Mouse (Mus musculus) liver, embryonic 12.5 days (tissue): ENCODE measurements at regions not wholly inside any gene's neighbourhood (a gene's known extent, or its start where the extent isn't known, plus 50 kb on each side); places are given as distances from the start of the nearest gene placed in this dataset.

ENCODE experiments used
- ATAC-seq: fragments of 200-750 bp; cut with Nextera tagmentation; 2 replicates; pipeline ENCODE4 v1.8.0; 2017; ENCODE audit warnings: moderate number of reproducible peaks, mild to moderate bottlenecking, moderate library complexity
- H3K27ac ChIP-seq: fragments of 300-500 bp; sonication (generic); 2 replicates; pipeline ENCODE4 v1.5.1; 2016; ENCODE audit warnings: mild to moderate bottlenecking
- H3K27me3 ChIP-seq: fragments of 300-500 bp; sonication (generic); replicated peaks from 2 replicates; pipeline ENCODE4 v1.6.1; 2016; ENCODE audit warnings: mild to moderate bottlenecking, moderate library complexity
- H3K36me3 ChIP-seq: fragments of 300-500 bp; sonication (generic); 2 replicates; pipeline ENCODE4 v1.6.1; 2016; ENCODE audit warnings: mild to moderate bottlenecking, moderate library complexity
- H3K4me1 ChIP-seq: fragments of 300-500 bp; sonication (generic); 2 replicates; pipeline ENCODE4 v1.6.1; 2016
- H3K4me2 ChIP-seq: fragments of 300-500 bp; sonication (generic); 2 replicates; pipeline ENCODE4 v1.6.1; 2016; ENCODE audit warnings: mild to moderate bottlenecking, moderate library complexity
- H3K4me3 ChIP-seq: fragments of 300-500 bp; sonication (generic); 2 replicates; pipeline ENCODE4 v1.5.1; 2016; ENCODE audit warnings: mild to moderate bottlenecking, moderate library complexity
- H3K9ac ChIP-seq: fragments of 300-500 bp; sonication (generic); 2 replicates; pipeline ENCODE4 v1.6.1; 2016; ENCODE audit warnings: mild to moderate bottlenecking, moderate library complexity
- H3K9me3 ChIP-seq: fragments of 300-500 bp; sonication (generic); replicated peaks from 2 replicates; pipeline ENCODE4 v1.6.1; 2016; ENCODE audit warnings: mild to moderate bottlenecking, moderate library complexity
- WGBS: fragments of 180-500 bp; shearing (Covaris S2); methylation state at CpG from one replicate; pipeline ENCODE4 v1.1.7; 2016; ENCODE audit not compliant: insufficient replicate concordance; 5-methylcytosine and 5-hydroxymethylcytosine counted together

- Histone ChIP-seq H3K9ac (no peak overlapping the region), H3K27me3 (no peaks in the 10 kb centered on the region), H3K27ac (no peak overlapping the region), H3K4me1 (no peaks in the 10 kb centered on the region), H3K9me3 (no peaks in the 10 kb centered on the region), H3K36me3 (no peaks in the 10 kb centered on the region), H3K4me2 (no peak overlapping the region), H3K4me3 (no peak overlapping the region)
- WGBS: 71% methylated on average over 3 of the region's 3 CpGs
- no peak for ATAC-seq
These were observed 184.0 kb downstream of the Btg1 start for GRCm38 (mm10) chr10:96800801-96801200.

DNA sequence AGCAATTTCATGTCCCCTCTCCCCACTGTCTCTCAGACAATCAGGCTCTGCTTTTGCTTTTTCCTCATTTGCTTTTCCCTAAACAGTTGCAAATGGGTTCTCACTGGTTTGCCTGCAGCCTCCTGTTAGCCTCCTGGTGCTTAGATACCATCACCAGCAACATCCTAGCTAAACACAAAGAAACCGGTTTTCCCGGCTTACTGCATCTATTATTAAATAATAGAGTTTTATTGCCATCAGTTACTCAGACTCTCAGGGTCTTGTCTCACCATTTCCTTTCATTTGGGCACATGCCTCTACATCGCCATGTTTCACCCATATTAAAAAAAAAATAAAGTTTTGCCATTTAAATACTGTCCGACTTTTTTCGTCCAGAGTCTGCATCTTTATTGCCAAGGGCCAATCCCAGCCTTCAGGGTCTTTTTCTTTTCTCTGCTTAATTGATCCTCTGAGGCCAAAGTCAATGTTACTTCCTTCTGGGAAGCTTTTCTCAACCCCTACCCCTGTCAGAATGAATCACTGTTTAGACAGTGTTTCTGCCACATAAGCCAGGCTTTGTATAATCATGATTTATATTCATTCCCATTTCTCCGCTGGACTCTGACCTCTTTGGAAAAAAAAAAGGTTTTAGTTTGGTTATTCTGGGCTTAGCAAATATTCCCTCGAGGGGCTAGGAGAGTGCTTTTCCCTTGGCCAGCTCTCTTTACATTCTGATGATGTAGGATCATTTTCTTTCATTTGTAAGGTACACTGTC lies 187.4 kb downstream of the Btg1 start:
- no peaks in the 10 kb centered on the region for H3K27me3 ChIP-seq
- no peak overlapping the region for H3K9ac ChIP-seq
- H3K4me1 ChIP-seq: no peaks in the 10 kb centered on the region
- H3K9me3 ChIP-seq: no peaks in the 10 kb centered on the region
- H3K4me3 ChIP-seq: no peak overlapping the region
- WGBS: 54% methylated on average over 7 of the region's 7 CpGs
- ATAC-seq: no peak
- no peaks in the 10 kb centered on the region for H3K36me3 ChIP-seq
- H3K4me2 ChIP-seq: no peak overlapping the region
- H3K27ac ChIP-seq: no peak overlapping the region

- no peak overlapping the region for H3K9ac ChIP-seq
- H3K4me1 ChIP-seq: no peaks in the 10 kb centered on the region
- no peak for ATAC-seq
- no peak overlapping the region for H3K4me3 ChIP-seq
- no peaks in the 10 kb centered on the region for H3K9me3 ChIP-seq
- no peaks in the 10 kb centered on the region for H3K27me3 ChIP-seq
- no peaks in the 10 kb centered on the region for H3K36me3 ChIP-seq
- H3K4me2 ChIP-seq: no peak overlapping the region
- H3K27ac ChIP-seq: no peak overlapping the region
- WGBS: 55% methylated on average over 4 of the region's 7 CpGs
These were observed 189.8 kb downstream of the Btg1 start for GRCm38 (mm10) chr10:96806579-96806978.

- Histone ChIP-seq H3K4me3 (no peak overlapping the region), H3K9ac (no peak overlapping the region), H3K4me1 (no peaks in the 10 kb centered on the region), H3K36me3 (no peaks in the 10 kb centered on the region), H3K9me3 (no peaks in the 10 kb centered on the region), H3K27me3 (no peaks in the 10 kb centered on the region), H3K27ac (no peak overlapping the region), H3K4me2 (no peak overlapping the region)
- ATAC-seq: no peak
- WGBS: 60% methylated on average over 1 of the region's 1 CpGs
These were observed 205.0 kb downstream of the Btg1 start for GRCm38 (mm10) chr10:96821852-96822251.

- Histone ChIP-seq H3K9me3 (no peaks in the 10 kb centered on the region), H3K36me3 (no peaks in the 10 kb centered on the region), H3K27ac (no peak overlapping the region), H3K4me1 (no peaks in the 10 kb centered on the region), H3K4me3 (no peak overlapping the region), H3K27me3 (no peaks in the 10 kb centered on the region), H3K9ac (no peak overlapping the region), H3K4me2 (no peak overlapping the region)
- ATAC-seq: no peak
- WGBS: 52% methylated on average over 7 of the region's 7 CpGs
These were observed 205.8 kb downstream of the Btg1 start for GRCm38 (mm10) chr10:96822344-96823335.

- H3K9me3 ChIP-seq: no peaks in the 10 kb centered on the region
- no peak for ATAC-seq
- H3K4me1 ChIP-seq: no peaks in the 10 kb centered on the region
- no peak overlapping the region for H3K9ac ChIP-seq
- H3K36me3 ChIP-seq: no peaks in the 10 kb centered on the region
- no peak overlapping the region for H3K4me3 ChIP-seq
- H3K27me3 ChIP-seq: no peaks in the 10 kb centered on the region
- WGBS: 62% methylated on average over 7 of the region's 7 CpGs
- H3K4me2 ChIP-seq: no peak overlapping the region
- H3K27ac ChIP-seq: no peak overlapping the region
These were observed 209.5 kb downstream of the Btg1 start for GRCm38 (mm10) chr10:96826234-96826788.

DNA sequence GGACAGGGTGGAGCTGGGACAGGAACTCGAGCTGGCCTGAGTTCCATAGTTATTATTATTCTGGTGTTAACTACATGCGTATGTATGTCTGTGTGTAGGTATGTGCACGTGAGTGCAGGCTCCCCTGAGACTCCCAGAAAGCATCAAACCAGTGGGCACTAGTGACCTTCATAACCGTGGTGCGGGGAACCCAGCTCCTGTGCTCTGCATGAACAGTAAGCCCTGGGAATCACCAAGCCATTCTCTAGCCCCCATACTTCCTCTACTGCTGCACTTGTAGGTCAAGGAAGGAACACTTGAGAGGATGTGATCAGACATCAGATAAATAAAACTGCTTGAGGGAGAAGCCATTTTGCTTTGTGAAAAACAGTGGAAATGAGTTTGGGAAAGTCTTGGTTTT lies 211.2 kb downstream of the Btg1 start:
- no peak for ATAC-seq
- no peak overlapping the region for H3K9ac ChIP-seq
- 68% methylated on average over 5 of the region's 5 CpGs for WGBS

DNA sequence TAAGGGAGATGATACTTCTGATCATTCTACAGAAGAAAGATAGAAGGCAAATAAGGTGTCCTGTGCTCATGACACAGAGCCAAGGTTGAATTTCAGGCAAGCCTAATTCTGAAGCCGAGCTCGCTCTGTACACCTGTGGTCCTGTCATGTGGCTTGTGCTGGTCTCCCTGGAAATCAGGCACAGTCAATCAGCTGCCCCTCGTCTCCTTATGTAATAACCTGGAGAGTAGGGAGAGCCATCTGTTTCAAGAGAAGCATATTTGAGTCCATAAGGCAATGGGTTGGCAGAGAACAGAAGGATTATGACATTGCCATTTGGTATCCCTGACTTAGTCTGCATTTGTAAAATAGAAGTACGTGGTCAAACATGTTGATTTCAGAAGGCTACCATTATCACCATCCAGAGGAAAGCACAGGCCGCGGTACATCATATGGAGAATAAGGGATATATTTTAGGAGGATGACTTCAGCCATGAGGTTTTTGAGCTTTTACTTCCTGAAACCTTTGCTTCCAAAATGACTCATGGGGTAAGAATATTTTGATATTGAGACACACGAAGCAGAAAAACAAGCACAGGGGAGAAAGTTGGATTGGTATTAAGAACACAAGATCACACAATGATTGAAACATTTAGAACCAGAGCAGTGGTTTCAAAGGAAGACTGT lies 211.9 kb downstream of the Btg1 start:
- ATAC-seq: no peak
- no peak overlapping the region for H3K9ac ChIP-seq
- H3K27ac ChIP-seq: no peak overlapping the region
- no peaks in the 10 kb centered on the region for H3K27me3 ChIP-seq
- H3K9me3 ChIP-seq: no peaks in the 10 kb centered on the region
- 75% methylated on average over 7 of the region's 7 CpGs for WGBS
- no peaks in the 10 kb centered on the region for H3K4me1 ChIP-seq
- H3K4me2 ChIP-seq: no peak overlapping the region
- no peak overlapping the region for H3K4me3 ChIP-seq
- no peaks in the 10 kb centered on the region for H3K36me3 ChIP-seq

More for the DNA sequence above, 211.2 kb downstream of the Btg1 start:
- H3K9me3 ChIP-seq: no peaks in the 10 kb centered on the region
- no peaks in the 10 kb centered on the region for H3K36me3 ChIP-seq
- no peak overlapping the region for H3K27ac ChIP-seq
- H3K4me1 ChIP-seq: no peaks in the 10 kb centered on the region
- H3K27me3 ChIP-seq: no peaks in the 10 kb centered on the region
- no peak overlapping the region for H3K4me3 ChIP-seq
- no peak overlapping the region for H3K4me2 ChIP-seq

GRCm38 (mm10) chr10:96831071-96831470 lies 214.3 kb downstream of the Btg1 start:
- no peaks in the 10 kb centered on the region for H3K36me3 ChIP-seq
- no peak overlapping the region for H3K4me2 ChIP-seq
- H3K9ac ChIP-seq: no peak overlapping the region
- no peak overlapping the region for H3K4me3 ChIP-seq
- H3K9me3 ChIP-seq: no peaks in the 10 kb centered on the region
- no peaks in the 10 kb centered on the region for H3K27me3 ChIP-seq
- H3K27ac ChIP-seq: no peak overlapping the region
- 79% methylated on average over 12 of the region's 12 CpGs for WGBS
- no peaks in the 10 kb centered on the region for H3K4me1 ChIP-seq
- ATAC-seq: no peak

GRCm38 (mm10) chr10:96837230-96837629 lies 220.4 kb downstream of the Btg1 start:
- Histone ChIP-seq H3K27me3 (no peaks in the 10 kb centered on the region), H3K27ac (no peak overlapping the region), H3K36me3 (no peaks in the 10 kb centered on the region), H3K4me1 (no peaks in the 10 kb centered on the region), H3K4me3 (no peak overlapping the region), H3K4me2 (no peak overlapping the region), H3K9me3 (no peaks in the 10 kb centered on the region), H3K9ac (no peak overlapping the region)
- WGBS: 59% methylated on average over 7 of the region's 7 CpGs
- ATAC-seq: no peak

- H3K36me3 ChIP-seq: no peaks in the 10 kb centered on the region
- no peak for ATAC-seq
- H3K9me3 ChIP-seq: no peaks in the 10 kb centered on the region
- H3K4me1 ChIP-seq: no peaks in the 10 kb centered on the region
- no peak overlapping the region for H3K9ac ChIP-seq
- H3K4me2 ChIP-seq: no peak overlapping the region
- WGBS: 68% methylated on average over 2 of the region's 2 CpGs
- no peak overlapping the region for H3K27ac ChIP-seq
- H3K4me3 ChIP-seq: no peak overlapping the region
- no peaks in the 10 kb centered on the region for H3K27me3 ChIP-seq
These were observed 224.3 kb downstream of the Btg1 start for GRCm38 (mm10) chr10:96841128-96841527.
